In the genomic region with DNA sequence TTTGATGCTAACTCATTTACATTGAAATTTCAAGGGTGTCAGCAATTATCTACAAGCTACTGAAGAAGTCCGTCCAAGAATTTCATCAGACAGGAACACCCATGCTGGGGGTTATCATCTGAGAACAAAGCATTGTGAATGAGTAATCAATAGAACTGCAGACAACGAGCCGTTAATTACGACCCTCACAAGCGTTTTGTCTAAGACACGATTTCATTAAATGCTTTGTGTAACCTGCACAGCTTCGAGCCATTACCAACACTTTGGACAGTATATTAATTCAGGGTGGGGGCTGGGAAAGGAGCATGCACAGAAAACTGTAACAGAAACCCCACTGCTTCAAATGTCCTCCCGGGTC, we compare ENCODE assay signal across 22 mouse cellular contexts.
DNase-seq lines count a peak whose midpoint lies in the region; ATAC-seq and TF ChIP-seq lines count a peak whose summit lies in the region.
"Had no signal": no experiment of that assay in that cellular context is flagged by ENCODE, and none has a peak within 500 bp of the region (broad histone marks: within the 10 kb centered on the region; RNA-seq: fewer than 3 reads in every experiment).

No protein-coding gene starts in this region.

- no peaks in the 10 kb centered on the region for H3K27me3 ChIP-seq in forebrain, embryonic 13.5 days
- no peaks in the 10 kb centered on the region for H3K27me3 ChIP-seq in forebrain, embryonic 15.5 days
- no peaks in the 10 kb centered on the region for H3K27me3 ChIP-seq in midbrain, postnatal 0 days (ENCODE audit: insufficient read depth, low read length)
- H3K27me3 ChIP-seq in midbrain, embryonic 15.5 days (replicated peaks): no peaks in the 10 kb centered on the region
- no peaks in the 10 kb centered on the region for H3K27me3 ChIP-seq in liver, embryonic 14.5 days (ENCODE audit: control insufficient read depth, insufficient read depth, low read length)
- H3K27me3 ChIP-seq in intestine, embryonic 16.5 days (replicated peaks; ENCODE audit: control insufficient read depth, insufficient read depth, low read length): no peaks in the 10 kb centered on the region
- H3K27me3 ChIP-seq: heart, embryonic 15.5 days; neural tube, embryonic 12.5 days had no signal

- no peaks in the 10 kb centered on the region for H3K9me3 ChIP-seq in forebrain, embryonic 13.5 days (replicated peaks)
- H3K9me3 ChIP-seq in forebrain, embryonic 15.5 days: no peaks in the 10 kb centered on the region
- H3K9me3 ChIP-seq in midbrain, postnatal 0 days (ENCODE audit: low read length): no peaks in the 10 kb centered on the region
- H3K9me3 ChIP-seq in midbrain, embryonic 15.5 days: no peaks in the 10 kb centered on the region
- H3K9me3 ChIP-seq in liver, embryonic 14.5 days (ENCODE audit: control insufficient read depth, low read length): no peaks in the 10 kb centered on the region
- no peaks in the 10 kb centered on the region for H3K9me3 ChIP-seq in intestine, embryonic 16.5 days (ENCODE audit: control insufficient read depth, low read length)
- H3K9me3 ChIP-seq: heart, embryonic 15.5 days; neural tube, embryonic 12.5 days had no signal

- no peak for TF ChIP-seq CTCF in midbrain, postnatal 0 days (IDR thresholded peaks at IDR 0.05)
- no peak for TF ChIP-seq CTCF in liver, embryonic 14.5 days (IDR thresholded peaks at IDR 0.05; ENCODE audit: low read depth)

- ATAC-seq in forebrain, embryonic 13.5 days: no peak
- ATAC-seq in forebrain, embryonic 15.5 days (replicated peaks): no peak
- no peak for ATAC-seq in midbrain, postnatal 0 days (ENCODE audit: low FRiP score)
- no peak for ATAC-seq in midbrain, embryonic 15.5 days (replicated peaks)
- ATAC-seq in liver, embryonic 14.5 days (ENCODE audit: insufficient read depth): peak; percentile 79; the same call in 1 of the 2 replicates
- no peak for ATAC-seq in intestine, embryonic 16.5 days

- no peak overlapping the region for H3K9ac ChIP-seq in forebrain, embryonic 13.5 days
- H3K9ac ChIP-seq in forebrain, embryonic 15.5 days (replicated peaks): no peak overlapping the region
- H3K9ac ChIP-seq in midbrain, postnatal 0 days (replicated peaks; ENCODE audit: low read length, poor library complexity, severe bottlenecking): no peak overlapping the region
- no peak overlapping the region for H3K9ac ChIP-seq in midbrain, embryonic 15.5 days
- peak overlapping the region; percentile 33 for H3K9ac ChIP-seq in liver, embryonic 14.5 days (replicated peaks)
- H3K9ac ChIP-seq in intestine, embryonic 16.5 days (ENCODE audit: low read depth, low read length): no peak overlapping the region
- H3K9ac ChIP-seq: heart, embryonic 15.5 days; neural tube, embryonic 12.5 days had no signal

- no peak overlapping the region for H3K4me3 ChIP-seq in forebrain, embryonic 13.5 days
- H3K4me3 ChIP-seq in forebrain, embryonic 15.5 days: no peak overlapping the region
- no peak overlapping the region for H3K4me3 ChIP-seq in midbrain, postnatal 0 days (ENCODE audit: low read depth, low read length)
- H3K4me3 ChIP-seq in midbrain, embryonic 15.5 days: no peak overlapping the region
- no peak overlapping the region for H3K4me3 ChIP-seq in liver, embryonic 14.5 days (ENCODE audit: insufficient read depth in 1 of 2, low read depth in 2 of 2, low read length in 2 of 2)
- H3K4me3 ChIP-seq in intestine, embryonic 16.5 days (ENCODE audit: low read length): no peak overlapping the region
- H3K4me3 ChIP-seq: heart, embryonic 15.5 days; left cerebral cortex, adult 2 months; neural tube, embryonic 12.5 days had no signal

- peaks cover 10% of the 10 kb centered on the region for H3K4me1 ChIP-seq in forebrain, embryonic 13.5 days
- peaks cover 8% of the 10 kb centered on the region; the same call in 1 of the 2 replicates for H3K4me1 ChIP-seq in forebrain, embryonic 15.5 days
- H3K4me1 ChIP-seq in midbrain, postnatal 0 days (ENCODE audit: insufficient read depth, low read length): no peaks in the 10 kb centered on the region
- peaks cover 4% of the 10 kb centered on the region; the same call in 1 of the 2 replicates for H3K4me1 ChIP-seq in midbrain, embryonic 15.5 days
- peaks cover 5 to 11% of the 10 kb centered on the region in 2 experiments for H3K4me1 ChIP-seq in liver, embryonic 14.5 days (replicated peaks; ENCODE audit: control insufficient read depth in 2 of 2, insufficient read depth in 2 of 2, low read length in 1 of 2)
- H3K4me1 ChIP-seq in intestine, embryonic 16.5 days (ENCODE audit: control insufficient read depth, insufficient read depth, low read length): no peaks in the 10 kb centered on the region
- H3K4me1 ChIP-seq: heart, embryonic 15.5 days; neural tube, embryonic 12.5 days had no signal

- WGBS in forebrain, embryonic 13.5 days: 11% methylated on average over 8 of the region's 8 CpGs
- 14% methylated on average over 8 of the region's 8 CpGs for WGBS in forebrain, embryonic 15.5 days
- WGBS in midbrain, postnatal 0 days: 57% methylated on average over 8 of the region's 8 CpGs
- 41% methylated on average over 8 of the region's 8 CpGs for WGBS in midbrain, embryonic 15.5 days
- WGBS in liver, embryonic 14.5 days (ENCODE audit: insufficient replicate concordance): 16% methylated on average over 8 of the region's 8 CpGs
- WGBS in intestine, embryonic 16.5 days: 68% methylated on average over 8 of the region's 8 CpGs

- no peak overlapping the region for H3K4me2 ChIP-seq in forebrain, embryonic 13.5 days
- H3K4me2 ChIP-seq in forebrain, embryonic 15.5 days (replicated peaks): no peak overlapping the region
- H3K4me2 ChIP-seq in midbrain, postnatal 0 days (ENCODE audit: low read depth, low read length, poor library complexity, severe bottlenecking): no peak overlapping the region
- no peak overlapping the region for H3K4me2 ChIP-seq in midbrain, embryonic 15.5 days
- peak overlapping the region; percentile 53 for H3K4me2 ChIP-seq in liver, embryonic 14.5 days (ENCODE audit: low read depth)
- H3K4me2 ChIP-seq in intestine, embryonic 16.5 days (ENCODE audit: low read depth, low read length): no peak overlapping the region
- H3K4me2 ChIP-seq: heart, embryonic 15.5 days; neural tube, embryonic 12.5 days had no signal

- 0 out of 2 replicates have a peak overlapping the region, but pooled peaks have one; percentile 2 for H3K27ac ChIP-seq in forebrain, embryonic 13.5 days
- H3K27ac ChIP-seq in forebrain, embryonic 15.5 days (replicated peaks): no peak overlapping the region
- no peak overlapping the region for H3K27ac ChIP-seq in midbrain, postnatal 0 days (ENCODE audit: low read depth, low read length)
- H3K27ac ChIP-seq in midbrain, embryonic 15.5 days: no peak overlapping the region
- peak overlapping the region; percentile 65 for H3K27ac ChIP-seq in liver, embryonic 14.5 days
- H3K27ac ChIP-seq in intestine, embryonic 16.5 days (ENCODE audit: low read length): no peak overlapping the region
- H3K27ac ChIP-seq: heart, embryonic 15.5 days; left cerebral cortex, adult 2 months; neural tube, embryonic 12.5 days had no signal

- H3K36me3 ChIP-seq in forebrain, embryonic 13.5 days (ENCODE audit: poor library complexity, severe bottlenecking): no peaks in the 10 kb centered on the region
- H3K36me3 ChIP-seq in forebrain, embryonic 15.5 days: no peaks in the 10 kb centered on the region
- H3K36me3 ChIP-seq in midbrain, postnatal 0 days (ENCODE audit: insufficient read depth, low read length): no peaks in the 10 kb centered on the region
- no peaks in the 10 kb centered on the region for H3K36me3 ChIP-seq in midbrain, embryonic 15.5 days (replicated peaks)
- H3K36me3 ChIP-seq in liver, embryonic 14.5 days (replicated peaks; ENCODE audit: control insufficient read depth, insufficient read depth, low read depth): no peaks in the 10 kb centered on the region
- no peaks in the 10 kb centered on the region for H3K36me3 ChIP-seq in intestine, embryonic 16.5 days (ENCODE audit: control insufficient read depth, insufficient read depth, low read length)
- H3K36me3 ChIP-seq: heart, embryonic 15.5 days; neural tube, embryonic 12.5 days had no signal

- DNase-seq in midbrain, postnatal 0 days (ENCODE audit: low spot score): peak; percentile 4
- no peak for DNase-seq in liver, embryonic 14.5 days (ENCODE audit: low read depth in 3 of 3, low spot score in 3 of 3)
- DNase-seq in retina, postnatal 1 day: peak; percentile 67
- no peak for DNase-seq in kidney, postnatal 4 days
- DNase-seq: adrenal gland, adult 8-10 months; cerebellum, adult 2 months; gastrocnemius, postnatal 10 days; heart, adult 18-20 months; heart, postnatal 4 days; kidney, adult 9 months; kidney, postnatal 25 days; layer of hippocampus, adult 9-11 months; left cerebral cortex, postnatal 4 days; lung, adult 2 months; thymus, postnatal 25 days had no signal

- peak; percentile 81 for TF ChIP-seq EP300 in liver, embryonic 14.5 days (IDR thresholded peaks at IDR 0.05; ENCODE audit: low read depth)

Comparison
In these comparisons a context has a peak if more than half of its experiments do, and no peak if none do; other contexts are left out.
1. H3K27ac ChIP-seq: peak in forebrain, embryonic 13.5 days (single experiment) and liver, embryonic 14.5 days (single experiment); none in forebrain, embryonic 15.5 days (single experiment), midbrain, postnatal 0 days (single experiment), midbrain, embryonic 15.5 days (single experiment) and intestine, embryonic 16.5 days (single experiment).
2. DNase-seq: peak in midbrain, postnatal 0 days (single experiment) and retina, postnatal 1 day (single experiment); none in liver, embryonic 14.5 days (0 of 3) and kidney, postnatal 4 days (0 of 2).